Mouse (Mus musculus) midbrain, embryonic 16.5 days (tissue): ENCODE measurements at regions not wholly inside any gene's neighbourhood (a gene's known extent, or its start where the extent isn't known, plus 50 kb on each side); places are given as distances from the start of the nearest gene placed in this dataset.

ENCODE experiments used
- ATAC-seq: fragments of 200-750 bp; cut with Nextera tagmentation; 2 replicates; pipeline ENCODE4 v1.8.0; 2017; ENCODE audit warnings: moderate TSS enrichment
- H3K27ac ChIP-seq: fragments of 300-500 bp; sonication (generic); 2 replicates; pipeline ENCODE4 v1.5.1; 2014; ENCODE audit warnings: mild to moderate bottlenecking, low read length, mixed read lengths
- H3K27me3 ChIP-seq: fragments of 300-500 bp; sonication (generic); 2 replicates; pipeline ENCODE4 v1.6.1; 2014; ENCODE audit warnings: low read depth, low read length, mixed read lengths; ENCODE audit not compliant: control insufficient read depth, insufficient read depth
- H3K36me3 ChIP-seq: fragments of 300-500 bp; sonication (generic); 2 replicates; pipeline ENCODE4 v1.6.1; 2014; ENCODE audit warnings: mild to moderate bottlenecking, low read length, moderate library complexity, mixed read lengths; ENCODE audit not compliant: control insufficient read depth, insufficient read depth
- H3K4me1 ChIP-seq: fragments of 300-500 bp; sonication (generic); 2 replicates; pipeline ENCODE4 v1.6.1; 2014; ENCODE audit warnings: mild to moderate bottlenecking, low read length, mixed read lengths; ENCODE audit not compliant: control insufficient read depth, insufficient read depth
- H3K4me2 ChIP-seq: fragments of 300-500 bp; sonication (generic); 2 replicates; pipeline ENCODE4 v1.6.1; 2014; ENCODE audit warnings: mild to moderate bottlenecking, low read length, mixed read lengths
- H3K4me3 ChIP-seq: fragments of 300-500 bp; sonication (generic); 2 replicates; pipeline ENCODE4 v1.5.1; 2014; ENCODE audit warnings: low read depth, mild to moderate bottlenecking, low read length, moderate library complexity, mixed read lengths
- H3K9ac ChIP-seq: fragments of 300-500 bp; sonication (generic); 2 replicates; pipeline ENCODE4 v1.6.1; 2014; ENCODE audit warnings: low read depth, low read length, mixed read lengths
- H3K9me3 ChIP-seq: fragments of 300-500 bp; sonication (generic); replicated peaks from 2 replicates; pipeline ENCODE4 v1.6.1; 2014; ENCODE audit warnings: mild to moderate bottlenecking, low read length, mixed read lengths; ENCODE audit not compliant: control insufficient read depth, poor library complexity, severe bottlenecking
- WGBS: fragments of 180-500 bp; shearing (Covaris S2); extraction: QIAGEN DNeasy Blood & Tissue Kit; methylation state at CpG from one replicate; pipeline ENCODE4 v1.1.7; 2014; 5-methylcytosine and 5-hydroxymethylcytosine counted together

DNA sequence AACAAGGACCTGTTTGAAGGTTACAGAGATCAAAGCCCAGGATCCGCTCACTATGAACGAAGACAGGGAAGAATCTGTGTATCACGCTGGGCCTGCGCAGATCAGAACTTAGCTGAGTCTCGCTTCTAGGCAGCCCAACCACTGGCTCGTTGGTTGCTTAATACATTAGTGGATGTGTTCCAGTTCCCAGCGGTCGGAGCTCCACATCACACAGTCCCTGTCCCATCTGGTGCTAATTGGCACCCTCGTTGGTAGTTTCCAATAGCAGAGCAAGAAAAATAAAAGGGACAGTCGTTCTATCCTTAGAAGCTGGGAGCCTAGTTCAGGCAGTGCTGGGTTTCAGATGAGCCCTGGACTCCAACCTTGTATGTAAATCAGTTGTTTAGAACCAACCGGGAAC is 251.2 kb downstream of the Lyplal1 start:
- H3K36me3 ChIP-seq: no peaks in the 10 kb centered on the region
- no peak overlapping the region for H3K4me3 ChIP-seq
- 79% methylated on average over 11 of the region's 11 CpGs for WGBS
- no peak for ATAC-seq
- no peaks in the 10 kb centered on the region for H3K9me3 ChIP-seq
- H3K27ac ChIP-seq: no peak overlapping the region
- H3K27me3 ChIP-seq: no peaks in the 10 kb centered on the region
- H3K4me2 ChIP-seq: no peak overlapping the region
- no peaks in the 10 kb centered on the region for H3K4me1 ChIP-seq
- H3K9ac ChIP-seq: no peak overlapping the region

DNA sequence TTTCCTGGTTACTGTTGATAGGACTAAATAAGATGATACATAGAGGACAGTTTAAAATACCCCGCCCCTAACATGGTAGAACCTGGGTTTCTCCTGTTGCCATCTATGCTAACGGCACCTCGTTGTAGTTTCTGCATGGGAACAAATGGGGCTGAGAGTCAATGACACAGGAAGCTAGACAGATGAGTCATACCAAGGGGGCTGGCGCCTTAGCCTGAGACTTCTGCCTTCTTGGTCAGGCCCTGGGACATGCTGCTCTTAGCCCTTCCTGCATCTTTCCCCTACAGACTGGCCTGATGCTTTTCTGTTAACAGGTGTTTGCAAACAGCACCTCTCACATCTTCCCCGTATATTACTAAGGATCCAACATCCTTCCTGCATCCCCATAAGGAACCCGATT is 250.5 kb downstream of the Lyplal1 start:
- no peaks in the 10 kb centered on the region for H3K27me3 ChIP-seq
- no peaks in the 10 kb centered on the region for H3K9me3 ChIP-seq
- H3K27ac ChIP-seq: no peak overlapping the region
- no peak overlapping the region for H3K9ac ChIP-seq
- H3K4me3 ChIP-seq: no peak overlapping the region
- WGBS: 91% methylated on average over 6 of the region's 6 CpGs
- H3K4me1 ChIP-seq: no peaks in the 10 kb centered on the region
- H3K4me2 ChIP-seq: no peak overlapping the region
- ATAC-seq: no peak
- no peaks in the 10 kb centered on the region for H3K36me3 ChIP-seq

DNA sequence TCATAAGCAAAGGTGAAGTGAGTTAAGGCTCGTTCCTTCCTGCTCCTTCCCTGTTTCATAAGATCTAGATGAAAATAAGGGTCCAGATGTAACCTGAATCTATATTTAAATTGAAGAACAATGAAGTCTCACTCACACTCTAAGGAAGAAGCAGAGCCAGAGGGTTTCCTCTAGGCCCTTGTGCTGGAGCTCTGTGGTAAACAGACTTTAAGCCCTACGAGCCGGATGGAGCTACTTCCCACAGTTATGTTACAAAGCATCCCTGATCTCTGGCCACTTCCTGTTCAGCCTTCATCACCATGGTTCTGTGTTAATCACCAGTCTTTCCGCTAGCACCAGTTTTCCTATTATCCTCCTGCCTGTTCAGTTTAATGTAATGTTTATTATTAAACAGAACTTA is 250.1 kb downstream of the Lyplal1 start:
- no peaks in the 10 kb centered on the region for H3K27me3 ChIP-seq
- H3K4me3 ChIP-seq: no peak overlapping the region
- no peak overlapping the region for H3K27ac ChIP-seq
- H3K4me2 ChIP-seq: no peak overlapping the region
- no peaks in the 10 kb centered on the region for H3K36me3 ChIP-seq
- WGBS: 88% methylated on average over 4 of the region's 4 CpGs
- H3K9me3 ChIP-seq: no peaks in the 10 kb centered on the region
- no peak overlapping the region for H3K9ac ChIP-seq
- ATAC-seq: no peak
- no peaks in the 10 kb centered on the region for H3K4me1 ChIP-seq

DNA sequence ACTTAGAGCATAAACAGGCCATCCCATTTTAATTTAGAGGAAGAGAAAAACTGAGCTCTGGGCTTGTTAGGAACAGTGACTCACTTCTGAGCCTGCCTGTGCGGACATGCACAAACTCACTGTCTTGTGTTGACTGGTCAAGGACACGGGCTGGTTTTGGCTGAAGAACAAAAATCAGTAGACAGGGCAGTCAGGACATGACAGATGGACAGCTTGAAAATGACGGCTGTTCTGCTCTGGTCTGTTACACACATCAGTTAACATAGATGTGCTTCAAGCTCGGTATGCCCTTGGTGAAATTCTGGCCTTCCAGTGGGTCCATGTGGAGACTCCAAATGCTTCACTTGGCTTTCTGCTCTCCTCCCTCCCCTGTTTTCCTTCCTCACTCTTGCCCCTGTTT is 248.4 kb downstream of the Lyplal1 start:
- no peak for ATAC-seq

DNA sequence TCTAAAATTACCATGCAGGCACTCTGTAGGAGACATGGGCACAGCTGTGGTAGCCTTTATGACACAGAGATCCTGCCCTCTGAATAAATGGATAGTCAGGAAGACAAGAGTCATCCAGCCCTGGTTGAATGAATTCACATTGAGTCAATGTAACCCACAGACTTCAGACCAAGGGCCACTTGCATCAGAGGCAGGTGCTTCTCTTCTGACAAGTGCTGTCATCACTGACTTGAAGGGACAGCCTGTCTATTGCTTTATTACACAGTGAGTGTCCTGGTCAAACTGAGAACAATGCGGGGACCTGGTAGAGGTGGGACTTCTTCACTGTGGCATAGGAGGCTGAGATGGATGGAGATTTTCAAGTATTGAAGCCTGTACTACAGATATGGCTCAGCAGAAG is 230.1 kb downstream of the Lyplal1 start:
- WGBS: 97% methylated on average over 1 of the region's 1 CpGs
- H3K36me3 ChIP-seq: no peaks in the 10 kb centered on the region
- H3K9me3 ChIP-seq: no peaks in the 10 kb centered on the region
- no peak overlapping the region for H3K4me3 ChIP-seq
- H3K27me3 ChIP-seq: no peaks in the 10 kb centered on the region
- H3K9ac ChIP-seq: no peak overlapping the region
- no peak overlapping the region for H3K27ac ChIP-seq
- H3K4me2 ChIP-seq: no peak overlapping the region
- H3K4me1 ChIP-seq: no peaks in the 10 kb centered on the region
- no peak for ATAC-seq

More for the DNA sequence above, 248.4 kb downstream of the Lyplal1 start:
- 92% methylated on average over 4 of the region's 4 CpGs for WGBS
- H3K9me3 ChIP-seq: no peaks in the 10 kb centered on the region
- no peaks in the 10 kb centered on the region for H3K36me3 ChIP-seq
- H3K4me2 ChIP-seq: no peak overlapping the region
- H3K9ac ChIP-seq: no peak overlapping the region
- H3K4me3 ChIP-seq: no peak overlapping the region
- no peaks in the 10 kb centered on the region for H3K4me1 ChIP-seq
- no peaks in the 10 kb centered on the region for H3K27me3 ChIP-seq
- no peak overlapping the region for H3K27ac ChIP-seq

DNA sequence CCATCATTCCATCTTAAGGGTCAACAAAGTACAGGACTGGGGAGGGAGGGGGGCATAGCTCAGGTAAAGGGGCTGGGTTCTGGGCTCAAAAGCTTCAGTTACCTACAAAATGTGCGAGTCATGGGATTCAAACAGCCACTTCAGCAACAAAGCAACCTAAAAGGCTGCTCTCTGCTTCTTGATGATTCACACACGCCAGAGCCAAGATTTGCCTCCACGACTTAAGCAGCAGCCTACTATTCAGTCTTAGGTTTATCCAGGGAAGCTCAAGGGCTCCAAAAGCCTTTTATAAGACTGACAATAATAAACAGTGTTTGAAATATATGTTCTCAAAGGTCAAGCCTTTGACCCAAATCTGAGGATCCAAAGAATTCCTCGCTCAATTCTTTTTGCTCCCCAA is 225.3 kb downstream of the Lyplal1 start:
- Histone ChIP-seq H3K4me2 (no peak overlapping the region), H3K9me3 (no peaks in the 10 kb centered on the region), H3K4me1 (no peaks in the 10 kb centered on the region), H3K27ac (no peak overlapping the region), H3K4me3 (no peak overlapping the region), H3K9ac (no peak overlapping the region), H3K36me3 (no peaks in the 10 kb centered on the region), H3K27me3 (no peaks in the 10 kb centered on the region)
- ATAC-seq: no peak
- 77% methylated on average over 4 of the region's 4 CpGs for WGBS

DNA sequence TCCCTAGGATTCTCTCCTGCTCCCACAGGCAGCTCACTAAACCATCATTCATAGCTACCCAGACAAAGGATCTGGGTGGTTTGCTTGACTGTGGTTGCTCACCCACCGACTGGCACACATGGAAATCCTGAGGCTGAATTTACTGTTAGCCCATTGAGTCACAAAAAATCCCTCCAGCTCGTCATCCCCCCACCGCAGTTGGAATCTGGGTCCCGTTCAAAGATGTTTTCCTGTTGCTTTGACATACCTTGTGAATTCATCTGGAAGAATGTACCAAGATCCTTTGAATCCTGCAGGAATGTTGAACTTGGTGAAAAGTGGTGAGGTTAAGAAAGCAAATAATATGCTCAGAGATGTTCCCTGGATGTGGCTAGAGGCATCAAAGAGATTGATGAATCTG is 223.7 kb downstream of the Lyplal1 start:
- Histone ChIP-seq H3K4me2 (no peak overlapping the region), H3K9ac (no peak overlapping the region), H3K36me3 (no peaks in the 10 kb centered on the region), H3K27ac (no peak overlapping the region), H3K4me1 (no peaks in the 10 kb centered on the region), H3K27me3 (no peaks in the 10 kb centered on the region), H3K9me3 (no peaks in the 10 kb centered on the region), H3K4me3 (no peak overlapping the region)
- WGBS: 53% methylated on average over 4 of the region's 4 CpGs
- ATAC-seq: no peak

DNA sequence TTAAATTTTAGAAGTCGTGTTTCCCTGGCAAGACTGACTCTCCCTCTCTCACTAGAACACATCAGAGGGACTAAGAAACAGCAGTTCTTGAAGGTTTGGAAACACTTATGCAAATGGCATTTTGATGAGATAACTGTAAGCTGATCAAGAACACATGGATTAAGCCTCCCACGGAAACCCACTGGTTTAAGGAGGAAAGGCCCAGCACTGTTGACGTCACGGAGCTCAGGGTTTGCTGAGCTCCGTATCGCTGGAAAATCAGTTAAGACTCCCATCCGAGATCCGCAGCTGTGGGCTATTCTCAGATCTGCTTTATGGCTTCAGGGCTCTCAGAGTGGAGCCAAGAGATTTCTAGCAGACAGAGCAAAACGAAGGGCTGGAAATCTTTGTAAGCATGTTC is 218.6 kb downstream of the Lyplal1 start:
- Histone ChIP-seq H3K36me3 (no peaks in the 10 kb centered on the region), H3K9me3 (no peaks in the 10 kb centered on the region), H3K27ac (no peak overlapping the region), H3K4me3 (no peak overlapping the region), H3K4me1 (no peaks in the 10 kb centered on the region), H3K4me2 (no peak overlapping the region), H3K27me3 (no peaks in the 10 kb centered on the region), H3K9ac (no peak overlapping the region)
- 54% methylated on average over 9 of the region's 9 CpGs for WGBS
- no peak for ATAC-seq

DNA sequence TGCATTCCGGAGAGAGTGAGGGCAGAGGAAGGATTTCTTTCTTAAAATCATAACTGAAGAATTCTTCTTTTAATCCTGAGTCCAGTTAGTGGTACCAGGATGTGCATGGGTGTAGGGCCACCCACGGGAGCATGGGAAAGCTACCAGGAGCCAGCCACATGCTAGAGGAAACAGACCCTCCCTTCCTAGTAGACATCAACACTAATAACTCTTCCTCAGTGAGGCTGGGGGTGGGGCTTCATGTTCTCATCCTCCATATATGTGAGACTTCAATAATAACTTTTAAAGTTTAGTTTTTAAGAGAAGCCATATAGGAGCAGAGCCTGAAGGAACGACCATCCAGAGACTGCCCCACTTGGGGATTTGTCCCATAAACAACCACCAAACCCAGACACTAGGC is 216.8 kb downstream of the Lyplal1 start:
- H3K27me3 ChIP-seq: no peaks in the 10 kb centered on the region
- no peak for ATAC-seq
- WGBS: 91% methylated on average over 3 of the region's 3 CpGs

DNA sequence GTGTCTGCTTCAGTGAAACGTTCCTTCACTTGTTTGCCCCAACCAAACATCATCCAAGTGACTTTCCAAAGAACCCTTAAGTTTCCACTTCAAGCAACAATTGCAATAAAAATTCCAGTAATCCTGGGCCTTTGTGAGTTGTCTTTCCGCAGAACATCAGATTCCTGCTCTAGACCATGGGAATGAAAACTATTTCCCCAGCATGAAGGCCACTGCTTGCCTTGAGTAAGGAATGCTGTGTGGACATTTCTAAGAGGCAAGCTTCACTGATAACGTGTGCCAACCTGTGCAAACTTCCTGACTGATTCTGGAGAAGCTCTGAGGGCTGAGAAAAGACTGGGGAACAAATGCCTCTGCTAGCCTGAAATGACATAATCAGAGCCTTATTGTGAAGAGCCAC is 214.7 kb downstream of the Lyplal1 start:
- Histone ChIP-seq H3K4me1 (no peaks in the 10 kb centered on the region), H3K36me3 (no peaks in the 10 kb centered on the region), H3K27me3 (no peaks in the 10 kb centered on the region), H3K9ac (no peak overlapping the region), H3K4me3 (no peak overlapping the region), H3K4me2 (no peak overlapping the region), H3K27ac (no peak overlapping the region), H3K9me3 (no peaks in the 10 kb centered on the region)
- 87% methylated on average over 3 of the region's 3 CpGs for WGBS
- no peak for ATAC-seq

More for the DNA sequence above, 216.8 kb downstream of the Lyplal1 start:
- H3K4me1 ChIP-seq: no peaks in the 10 kb centered on the region
- H3K9me3 ChIP-seq: no peaks in the 10 kb centered on the region
- no peak overlapping the region for H3K4me3 ChIP-seq
- no peak overlapping the region for H3K27ac ChIP-seq
- no peak overlapping the region for H3K9ac ChIP-seq
- H3K36me3 ChIP-seq: no peaks in the 10 kb centered on the region
- H3K4me2 ChIP-seq: no peak overlapping the region
